Mouse (Mus musculus): ENCODE results near the gene Lrp6.

- TF ChIP-seq CTCF (IDR thresholded peaks at IDR 0.05; ENCODE audit: low read depth) (no peak), EP300 (IDR thresholded peaks at IDR 0.05; ENCODE audit: low read depth) (no peak)
Measured at GRCm38 (mm10) chr6:134441716-134442115, 125.0 kb downstream of the Lrp6 start.
